In the genomic region with DNA sequence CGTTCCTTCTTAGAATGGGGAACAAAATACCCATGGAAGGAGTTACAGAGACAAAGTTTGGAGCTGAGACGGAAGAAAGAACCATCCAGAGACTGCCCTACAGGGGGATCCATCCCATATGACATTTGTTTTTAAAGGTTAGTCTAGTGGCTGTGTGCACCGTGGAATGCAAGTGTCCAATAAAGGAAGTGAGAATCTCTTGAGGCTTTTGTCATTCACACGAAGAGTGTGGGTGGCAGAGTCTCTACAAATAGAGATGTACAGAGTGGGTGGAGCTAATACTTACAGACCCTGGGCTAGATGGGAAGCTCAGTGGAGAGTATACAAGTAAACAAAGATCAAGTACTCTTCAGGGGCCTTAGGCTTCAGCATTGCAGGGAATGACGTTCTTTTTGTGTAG, we compare ENCODE assay signal across 17 mouse cellular contexts.
DNase-seq lines count a peak whose midpoint lies in the region; ATAC-seq lines count a peak whose summit lies in the region.
"Had no signal": no experiment of that assay in that cellular context is flagged by ENCODE, and none has a peak within 500 bp of the region (broad histone marks: within the 10 kb centered on the region; RNA-seq: fewer than 3 reads in every experiment).

No protein-coding gene starts in this region.

- H3K9ac ChIP-seq in forebrain, embryonic 12.5 days, result no peak overlapping the region
- H3K9ac ChIP-seq: embryonic facial prominence, embryonic 12.5 days; heart, embryonic 15.5 days; hindbrain, embryonic 15.5 days had no signal

- DNase-seq in lung, postnatal 36 days, result peak; percentile 21
- no peak for DNase-seq in lung, adult 18-20 months
- DNase-seq in kidney, adult 18-20 months, result no peak
- DNase-seq: adrenal gland, postnatal 10 days; cerebellum, adult 11 months; cerebellum, adult 8-10 months; cerebellum, postnatal 14 days; gastrocnemius, adult 2 months; gastrocnemius, postnatal 25 days; heart, postnatal 14 days had no signal

- no peak overlapping the region for H3K27ac ChIP-seq in forebrain, embryonic 12.5 days
- H3K27ac ChIP-seq: embryonic facial prominence, embryonic 12.5 days; gastrocnemius, adult 2 months; heart, embryonic 15.5 days; hindbrain, embryonic 15.5 days had no signal

- H3K4me3 ChIP-seq in forebrain, embryonic 12.5 days (replicated peaks), result no peak overlapping the region
- H3K4me3 ChIP-seq: embryonic facial prominence, embryonic 12.5 days; gastrocnemius, adult 2 months; heart, embryonic 15.5 days; hindbrain, embryonic 15.5 days had no signal

- H3K4me2 ChIP-seq in forebrain, embryonic 12.5 days, result no peak overlapping the region
- H3K4me2 ChIP-seq: embryonic facial prominence, embryonic 12.5 days; heart, embryonic 11.5 days; heart, embryonic 15.5 days; hindbrain, embryonic 15.5 days had no signal

- no peaks in the 10 kb centered on the region for H3K36me3 ChIP-seq in forebrain, embryonic 12.5 days (replicated peaks)
- H3K36me3 ChIP-seq: embryonic facial prominence, embryonic 12.5 days; heart, embryonic 15.5 days; hindbrain, embryonic 15.5 days had no signal

- peak; percentile 65 for ATAC-seq in common myeloid progenitor, adult 5-6 weeks (replicated peaks; ENCODE audit: low read depth, poor library complexity, severe bottlenecking)
- peak; percentile 58; the same call in 1 of the 2 replicates for ATAC-seq in monocyte, adult 5-6 weeks (replicated peaks; ENCODE audit: insufficient number of reproducible peaks, low FRiP score, low TSS enrichment, poor library complexity, severe bottlenecking)
- ATAC-seq in forebrain, embryonic 12.5 days (ENCODE audit: low FRiP score), result no peak

- H3K27me3 ChIP-seq in forebrain, embryonic 12.5 days, result no peaks in the 10 kb centered on the region
- H3K27me3 ChIP-seq: embryonic facial prominence, embryonic 12.5 days; heart, embryonic 15.5 days; hindbrain, embryonic 15.5 days had no signal

- no peaks in the 10 kb centered on the region for H3K4me1 ChIP-seq in forebrain, embryonic 12.5 days
- H3K4me1 ChIP-seq: embryonic facial prominence, embryonic 12.5 days; heart, embryonic 15.5 days; hindbrain, embryonic 15.5 days had no signal

- 90% methylated on average over 5 of the region's 5 CpGs for WGBS in forebrain, embryonic 12.5 days

- no peaks in the 10 kb centered on the region for H3K9me3 ChIP-seq in forebrain, embryonic 12.5 days
- H3K9me3 ChIP-seq: embryonic facial prominence, embryonic 12.5 days; heart, embryonic 15.5 days; hindbrain, embryonic 15.5 days had no signal
